Mouse (Mus musculus): ENCODE measurements around the gene Ulk1. TPM values are rescaled to one million over a fixed set of nuclear protein-coding genes. Genes with fewer than 3 reads are reported as not detected.

The Ulk1 gene
- polyA plus RNA-seq, 1 experiment, result 20.3 TPM

- Histone ChIP-seq H3K27me3 (ENCODE audit: control insufficient read depth) (no peaks in the 10 kb centered on the region), H3K4me3 (replicated peaks) (no peak overlapping the region), H3K36me3 (ENCODE audit: control insufficient read depth) (peaks cover 77% of the 10 kb centered on the region), H3K4me1 (ENCODE audit: control insufficient read depth) (peaks cover 34% of the 10 kb centered on the region), H3K9me3 (ENCODE audit: control insufficient read depth, low read length) (no peaks in the 10 kb centered on the region)
- TF ChIP-seq GATA1 (IDR thresholded peaks at IDR 0.05; ENCODE audit: low read length), result no peak
- no peak for TF ChIP-seq TAL1 (IDR thresholded peaks at IDR 0.05; ENCODE audit: low read length)
Measured at GRCm38 (mm10) chr5:110786081-110786835, 23.6 kb downstream of the Ulk1 start.

DNA sequence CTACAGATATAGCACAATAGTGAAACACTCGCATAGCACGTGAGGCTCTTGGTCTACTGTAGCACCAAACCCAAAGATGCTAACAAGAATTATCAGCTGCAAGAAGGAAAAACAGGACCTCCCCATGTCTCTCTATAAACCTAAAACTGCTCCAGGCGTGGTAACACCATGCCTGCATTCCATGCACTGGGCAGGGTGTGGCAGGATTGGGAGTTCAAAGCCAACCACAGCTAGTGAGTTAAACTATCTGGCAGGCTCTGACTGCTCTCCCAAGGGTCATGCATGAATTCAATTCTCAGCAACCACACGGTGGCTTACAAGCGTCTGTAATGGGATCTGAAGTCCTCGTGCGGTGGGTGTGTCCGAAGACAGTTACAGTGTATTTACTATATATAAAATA, 26.7 kb downstream of the Ulk1 start:
- no peaks in the 10 kb centered on the region for H3K27me3 ChIP-seq (ENCODE audit: control insufficient read depth)
- H3K36me3 ChIP-seq (ENCODE audit: control insufficient read depth), result peaks cover 54% of the 10 kb centered on the region
- peaks cover 65% of the 10 kb centered on the region for H3K4me1 ChIP-seq (ENCODE audit: control insufficient read depth)

GRCm38 (mm10) chr5:110781529-110782238, 28.2 kb downstream of the Ulk1 start:
- peaks cover 54% of the 10 kb centered on the region for H3K36me3 ChIP-seq (ENCODE audit: control insufficient read depth)
- H3K9me3 ChIP-seq (ENCODE audit: control insufficient read depth, low read length), result no peaks in the 10 kb centered on the region
- H3K27me3 ChIP-seq (ENCODE audit: control insufficient read depth), result no peaks in the 10 kb centered on the region
- peak overlapping the region; percentile 67 for H3K4me3 ChIP-seq (replicated peaks)
- peaks cover 70% of the 10 kb centered on the region for H3K4me1 ChIP-seq (ENCODE audit: control insufficient read depth)
- no peak for TF ChIP-seq GATA1 (IDR thresholded peaks at IDR 0.05; ENCODE audit: low read length)
- no peak; the same call in 2 of the 3 replicates for TF ChIP-seq TAL1 (IDR thresholded peaks at IDR 0.05; ENCODE audit: low read length)

More for the DNA sequence above, 26.7 kb downstream of the Ulk1 start:
- no peaks in the 10 kb centered on the region for H3K9me3 ChIP-seq (ENCODE audit: control insufficient read depth, low read length)
- TF ChIP-seq GATA1 (IDR thresholded peaks at IDR 0.05; ENCODE audit: low read length) (no peak), TAL1 (IDR thresholded peaks at IDR 0.05; ENCODE audit: low read length) (no peak)
- H3K4me3 ChIP-seq (replicated peaks), result no peak overlapping the region

GRCm38 (mm10) chr5:110780761-110781528, 29.0 kb downstream of the Ulk1 start:
- Histone ChIP-seq H3K36me3 (ENCODE audit: control insufficient read depth) (peaks cover 54% of the 10 kb centered on the region), H3K9me3 (ENCODE audit: control insufficient read depth, low read length) (no peaks in the 10 kb centered on the region), H3K4me3 (replicated peaks) (peak overlapping the region; percentile 67), H3K4me1 (ENCODE audit: control insufficient read depth) (peaks cover 68% of the 10 kb centered on the region), H3K27me3 (ENCODE audit: control insufficient read depth) (no peaks in the 10 kb centered on the region)
- TF ChIP-seq GATA1 (IDR thresholded peaks at IDR 0.05; ENCODE audit: low read length) (no peak), TAL1 (IDR thresholded peaks at IDR 0.05; ENCODE audit: low read length) (no peak)

- H3K9me3 ChIP-seq (ENCODE audit: control insufficient read depth, low read length), result no peaks in the 10 kb centered on the region
- peak within 1 kb of the TSS; percentile 67 for H3K4me3 ChIP-seq (replicated peaks)
- H3K36me3 ChIP-seq (ENCODE audit: control insufficient read depth), result peaks cover 55% of the 10 kb centered on the region
- TF ChIP-seq TAL1 (IDR thresholded peaks at IDR 0.05; ENCODE audit: low read length), result no peak
- no peak for TF ChIP-seq GATA1 (IDR thresholded peaks at IDR 0.05; ENCODE audit: low read length)
- no peaks in the 10 kb centered on the region for H3K27me3 ChIP-seq (ENCODE audit: control insufficient read depth)
- peaks cover 71% of the 10 kb centered on the region for H3K4me1 ChIP-seq (ENCODE audit: control insufficient read depth)
Measured at GRCm38 (mm10) chr5:110779998-110780760, 29.7 kb downstream of the Ulk1 start, which contains the start of gene Pus1. TSS of gene Pus1 (minus strand) at chr5:110780659.

DNA sequence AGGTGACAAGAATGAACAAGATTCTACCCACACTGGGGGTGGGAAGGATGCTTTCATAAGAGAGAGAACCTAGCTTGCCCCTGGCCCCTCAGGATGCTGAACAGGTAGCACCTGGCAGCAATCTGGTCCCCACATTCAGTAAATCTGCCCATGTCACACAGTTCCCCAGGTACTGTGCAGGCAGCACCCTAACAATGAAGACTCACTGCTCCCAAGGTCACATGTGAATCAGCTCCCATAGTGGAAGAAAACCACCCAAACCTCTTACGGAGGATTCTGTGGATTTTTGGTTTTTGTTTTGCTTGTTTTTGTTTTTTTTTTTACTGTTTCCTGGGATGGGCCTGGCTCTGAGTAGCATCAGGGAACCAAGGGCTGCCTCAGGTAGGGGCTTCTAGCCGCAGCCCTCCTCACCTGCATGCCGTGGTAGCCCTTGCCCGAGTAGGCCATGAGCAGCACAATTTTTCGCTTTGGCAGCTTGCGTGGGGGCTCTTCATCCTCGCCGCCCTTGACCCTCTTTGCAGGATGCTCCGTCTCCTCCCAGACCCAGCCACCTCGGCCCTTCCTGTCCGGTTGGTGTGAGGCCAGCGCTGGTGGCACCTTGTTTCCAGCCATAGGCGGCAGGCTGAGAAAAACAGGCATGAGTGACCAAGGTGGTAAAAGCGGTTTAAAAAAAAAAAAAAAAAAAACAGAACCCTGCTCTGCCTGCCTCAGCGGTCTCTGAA, 30.5 kb downstream of the Ulk1 start:
- no peaks in the 10 kb centered on the region for H3K9me3 ChIP-seq (ENCODE audit: control insufficient read depth, low read length)
- H3K4me3 ChIP-seq (replicated peaks), result peak overlapping the region; percentile 67
- no peaks in the 10 kb centered on the region for H3K27me3 ChIP-seq (ENCODE audit: control insufficient read depth)
- H3K4me1 ChIP-seq (ENCODE audit: control insufficient read depth), result peaks cover 75% of the 10 kb centered on the region
- TF ChIP-seq TAL1 (IDR thresholded peaks at IDR 0.05; ENCODE audit: low read length), result no peak
- no peak for TF ChIP-seq GATA1 (IDR thresholded peaks at IDR 0.05; ENCODE audit: low read length)
- H3K36me3 ChIP-seq (ENCODE audit: control insufficient read depth), result peaks cover 56% of the 10 kb centered on the region

GRCm38 (mm10) chr5:110778263-110778662, 31.6 kb downstream of the Ulk1 start:
- Histone ChIP-seq H3K36me3 (ENCODE audit: control insufficient read depth) (peaks cover 60% of the 10 kb centered on the region), H3K4me3 (replicated peaks) (no peak overlapping the region)

GRCm38 (mm10) chr5:110776141-110776540, 33.8 kb downstream of the Ulk1 start:
- Histone ChIP-seq H3K4me1 (ENCODE audit: control insufficient read depth) (peaks cover 62% of the 10 kb centered on the region), H3K27me3 (ENCODE audit: control insufficient read depth) (no peaks in the 10 kb centered on the region), H3K9me3 (ENCODE audit: control insufficient read depth, low read length) (no peaks in the 10 kb centered on the region), H3K36me3 (ENCODE audit: control insufficient read depth) (peaks cover 74% of the 10 kb centered on the region), H3K4me3 (replicated peaks) (no peak overlapping the region)
- TF ChIP-seq TAL1 (IDR thresholded peaks at IDR 0.05; ENCODE audit: low read length) (no peak), GATA1 (IDR thresholded peaks at IDR 0.05; ENCODE audit: low read length) (no peak)

More at GRCm38 (mm10) chr5:110778263-110778662, 31.6 kb downstream of the Ulk1 start:
- no peak for TF ChIP-seq TAL1 (IDR thresholded peaks at IDR 0.05; ENCODE audit: low read length)
- TF ChIP-seq GATA1 (IDR thresholded peaks at IDR 0.05; ENCODE audit: low read length), result no peak
- H3K4me1 ChIP-seq (ENCODE audit: control insufficient read depth), result peaks cover 71% of the 10 kb centered on the region
- H3K27me3 ChIP-seq (ENCODE audit: control insufficient read depth), result no peaks in the 10 kb centered on the region
- no peaks in the 10 kb centered on the region for H3K9me3 ChIP-seq (ENCODE audit: control insufficient read depth, low read length)
